Mouse (Mus musculus): Measurements from ENCODE around the gene Ubtd1. TPM values are rescaled to one million over a fixed set of nuclear protein-coding genes. Genes with fewer than 3 reads are reported as not detected.

The Ubtd1 gene
- total RNA-seq, 2 experiments from 2014 or later = 14.5 to 15.1 TPM

DNA sequence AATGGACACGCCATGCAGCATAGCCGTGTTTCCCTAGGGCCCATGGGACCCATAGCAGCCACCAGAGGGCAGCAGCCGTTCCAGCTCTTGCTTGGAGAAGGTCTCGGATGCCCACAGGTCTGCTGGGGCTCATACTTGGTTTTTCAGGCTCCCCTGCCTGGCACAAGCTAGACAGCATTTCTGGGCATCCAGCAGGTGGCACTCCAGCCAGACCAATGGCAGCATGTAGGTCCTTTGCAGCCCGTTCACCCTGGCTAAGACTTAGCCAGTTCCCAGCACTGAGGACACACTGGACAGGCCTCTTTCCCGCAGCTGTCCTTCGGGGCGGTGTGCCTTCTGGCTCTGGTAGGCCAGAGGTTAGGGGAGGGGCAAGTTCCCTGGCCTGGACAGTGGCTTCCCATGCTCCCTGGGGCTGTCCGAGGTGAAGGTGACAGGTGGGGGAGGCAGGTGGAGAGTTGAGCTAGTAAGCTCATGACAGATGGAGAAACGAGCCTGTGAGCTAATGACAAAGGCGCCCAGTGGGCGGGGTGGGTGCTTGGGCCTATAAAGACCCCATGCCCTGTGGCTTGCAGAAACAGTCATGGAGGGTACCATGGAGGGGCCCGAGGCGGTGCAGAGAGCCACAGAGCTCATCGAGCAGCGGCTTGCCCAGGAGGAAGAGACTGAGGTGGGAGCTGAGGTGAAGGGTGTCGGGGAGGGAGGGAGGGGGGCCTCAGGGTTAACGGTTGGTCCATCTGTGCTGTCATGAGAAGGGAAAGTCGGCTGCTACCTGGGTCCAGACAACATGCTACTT, 54.1 kb downstream of the Ubtd1 start, which contains the start of gene Ankrd2:
Gene Ankrd2 (plus strand): TSS at position 545 of the 793 bp plus-strand sequence.
- TF ChIP-seq CTCF (IDR thresholded peaks at IDR 0.05) = peak; percentile 96
- Histone ChIP-seq H3K4me3 (peak within 1 kb of the TSS; percentile 38), H3K27ac (peak within 1 kb of the TSS; percentile 77)
- DNase-seq = peak; percentile 91
- intact Hi-C loops (cut with DNase I) = loop anchor here (1.0 to 5.0 kb wide), 3 partner anchors 34 to 132 kb away; no protein-coding TSS in a partner anchor

DNA sequence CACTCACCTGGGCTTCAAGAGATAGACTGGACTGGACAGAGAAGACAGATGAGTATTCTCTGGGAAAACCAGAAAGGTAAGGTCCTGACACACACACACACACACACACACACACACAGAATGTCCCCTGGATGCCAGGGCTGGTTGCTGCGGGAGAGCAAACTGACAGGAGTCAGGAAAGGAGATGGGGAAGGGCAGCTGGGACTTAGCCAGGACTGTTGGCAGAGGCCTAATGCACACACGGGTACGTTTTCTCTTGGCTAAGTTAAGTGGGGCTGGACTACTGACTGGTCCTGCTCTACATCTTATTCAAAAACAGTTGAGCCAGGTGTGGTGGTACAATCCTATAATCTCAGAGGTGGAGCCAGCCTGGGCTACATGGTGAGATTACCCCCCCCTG, 54.8 kb downstream of the Ubtd1 start:
- TF ChIP-seq CTCF (IDR thresholded peaks at IDR 0.05) = no peak
- H3K27ac ChIP-seq = peak overlapping the region; percentile 77

DNA sequence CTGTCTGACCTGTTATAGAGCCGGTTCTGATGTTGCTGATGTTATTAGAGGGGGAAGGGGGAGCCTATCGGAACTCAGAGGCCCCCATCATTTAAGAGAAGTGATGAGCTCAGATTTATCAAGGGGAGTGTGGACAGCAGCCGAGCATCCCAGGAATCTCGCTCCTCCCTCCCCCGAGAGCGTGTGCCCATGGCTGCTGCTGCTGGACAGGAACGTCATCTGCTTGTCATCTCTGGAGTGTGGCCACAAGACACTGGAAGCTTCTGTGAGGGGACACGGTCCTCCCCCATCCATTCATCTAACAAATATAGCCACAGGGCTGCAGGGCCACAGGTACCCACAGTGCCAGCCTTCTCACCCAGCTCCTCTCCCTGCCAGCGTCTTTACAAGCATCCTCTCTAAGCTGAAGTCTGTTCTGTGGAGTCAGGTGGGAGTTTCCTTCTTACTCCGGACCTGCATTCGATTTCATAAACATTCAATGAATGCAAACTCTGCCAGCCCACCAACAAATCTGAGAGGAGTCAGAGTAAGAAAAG, 55.7 kb downstream of the Ubtd1 start:
- Histone ChIP-seq H3K27ac (peak overlapping the region; percentile 77), H3K4me3 (peak overlapping the region; percentile 38)
- intact Hi-C loops (cut with DNase I) = loop anchor here (5.0 kb wide), 2 partner anchors 115 to 130 kb away; no protein-coding TSS in a partner anchor
- TF ChIP-seq CTCF (IDR thresholded peaks at IDR 0.05) = no peak
- peak; percentile 50 for DNase-seq

More for the DNA sequence above, 54.8 kb downstream of the Ubtd1 start:
- peak overlapping the region; percentile 38 for H3K4me3 ChIP-seq
- intact Hi-C loops (cut with DNase I) = loop anchor here (5.0 kb wide), 2 partner anchors 116 to 131 kb away; no protein-coding TSS in a partner anchor
- peak; percentile 41 for DNase-seq

DNA sequence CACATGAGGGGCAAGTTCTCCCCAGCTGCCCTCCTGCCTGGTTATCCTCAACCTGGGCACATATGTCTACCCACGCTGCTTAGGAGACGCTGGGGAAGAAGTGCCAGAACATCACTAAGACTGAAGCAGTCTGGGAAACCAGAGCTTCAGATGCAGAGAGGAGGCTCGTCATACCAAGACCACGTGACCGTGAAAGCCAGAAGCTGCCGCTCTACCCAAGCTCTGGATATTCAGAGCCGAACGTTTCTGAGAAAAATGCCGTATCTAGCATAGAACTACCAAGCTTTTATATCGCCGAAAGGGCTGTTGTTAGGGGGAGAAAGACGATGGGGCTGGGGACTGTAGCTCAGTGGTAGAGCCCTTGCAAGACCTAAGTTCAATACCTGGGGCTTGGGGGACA, 56.7 kb downstream of the Ubtd1 start:
- Histone ChIP-seq H3K4me3 (no peak overlapping the region), H3K27ac (no peak overlapping the region)
- intact Hi-C loops (cut with DNase I) = loop anchor here (5.0 kb wide), 2 partner anchors 114 to 129 kb away; no protein-coding TSS in a partner anchor
- no peak for TF ChIP-seq CTCF (IDR thresholded peaks at IDR 0.05)
- DNase-seq = peak; percentile 11

DNA sequence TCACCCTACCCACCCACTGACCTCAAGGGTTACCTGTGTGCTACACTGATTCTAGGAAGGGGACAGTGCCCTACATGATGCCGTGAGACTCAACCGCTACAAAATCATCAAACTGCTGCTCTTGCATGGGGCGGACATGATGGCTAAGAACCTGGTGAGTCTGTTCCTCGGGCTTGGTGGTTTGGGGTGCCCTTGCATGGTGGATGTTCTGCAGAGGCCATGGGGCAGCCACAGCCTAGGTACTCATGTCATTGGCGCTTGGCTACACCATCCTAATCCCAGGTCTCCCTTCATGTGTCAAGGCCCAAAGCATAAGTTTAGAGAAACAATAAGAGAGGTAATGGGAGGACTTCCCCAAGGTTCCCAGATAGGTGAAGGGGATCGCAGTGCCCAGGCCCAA, 62.4 kb downstream of the Ubtd1 start:
- no peak for DNase-seq
- intact Hi-C loops (cut with DNase I) = no loop called here
- no peak overlapping the region for H3K27ac ChIP-seq

DNA sequence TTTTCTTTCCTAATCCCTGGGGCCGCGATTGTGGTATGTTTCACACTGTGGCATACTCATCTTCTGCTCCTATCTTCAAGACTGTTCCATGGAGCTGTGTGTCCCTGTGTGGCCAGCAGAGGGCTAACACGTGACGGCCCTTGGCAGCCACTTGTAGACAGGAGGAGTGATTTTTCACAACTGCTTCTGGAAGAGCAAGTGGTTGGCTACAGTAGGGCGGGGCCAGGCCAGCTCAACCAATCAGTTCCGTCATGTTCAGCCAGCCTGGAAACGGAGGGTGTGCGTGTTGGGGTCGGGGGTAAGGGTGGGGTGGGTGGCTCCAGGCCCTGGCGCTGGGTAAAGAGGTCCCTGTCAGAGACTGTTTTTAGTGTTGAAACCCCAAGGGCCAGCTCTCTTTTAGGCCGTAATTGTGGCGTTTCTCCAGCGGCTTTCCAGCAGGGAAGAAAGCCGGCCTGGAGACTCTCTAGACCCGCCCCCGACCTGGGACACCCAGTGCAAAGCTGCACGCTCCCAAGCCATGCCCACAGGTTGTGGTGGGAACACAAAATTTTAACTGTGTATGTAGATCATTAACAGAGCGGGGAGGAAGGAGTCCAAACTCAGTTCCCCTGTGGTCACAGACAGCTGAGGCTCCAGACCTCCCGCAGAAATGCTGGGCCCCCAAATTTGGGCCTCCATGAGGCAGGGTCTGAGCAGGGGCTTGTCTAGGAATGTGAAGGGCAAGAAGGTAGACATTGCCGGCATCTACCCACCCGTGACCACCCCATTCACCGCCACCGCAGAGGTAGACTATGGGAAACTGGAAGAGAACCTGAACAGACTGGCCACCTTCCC, 63.9 kb downstream of the Ubtd1 start, which contains the start of gene Hoga1:
Gene Hoga1 (plus strand): TSS at position 342 of the 834 bp plus-strand sequence.
- H3K4me3 ChIP-seq = peak within 1 kb of the TSS; percentile 77
- peak within 1 kb of the TSS; percentile 87 for H3K27ac ChIP-seq
- TF ChIP-seq CTCF (IDR thresholded peaks at IDR 0.05) = peak; percentile 79
- intact Hi-C loops (cut with DNase I) = no loop called here
- DNase-seq = peak; percentile 89

More for the DNA sequence above, 62.4 kb downstream of the Ubtd1 start:
- no peak for TF ChIP-seq CTCF (IDR thresholded peaks at IDR 0.05)
- no peak overlapping the region for H3K4me3 ChIP-seq

DNA sequence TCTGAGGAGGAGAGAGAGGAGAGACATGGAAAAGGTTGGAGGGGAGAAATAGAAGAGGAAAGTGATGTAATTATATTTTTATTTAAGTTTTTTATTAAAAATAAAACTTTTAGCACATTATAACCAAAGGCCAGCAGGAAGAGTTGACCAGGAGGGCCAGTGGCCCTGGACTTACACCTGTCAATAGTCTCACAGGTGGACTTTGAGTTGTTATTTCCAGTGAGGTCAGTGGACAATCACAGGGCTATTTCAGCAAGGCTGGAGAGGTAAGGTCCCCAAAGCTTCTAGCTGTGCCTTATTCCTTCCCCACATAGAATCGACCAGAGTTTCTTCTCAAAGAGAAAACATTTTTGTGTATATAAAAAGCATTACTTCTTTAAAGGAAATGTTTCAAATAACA, 68.7 kb downstream of the Ubtd1 start:
- Histone ChIP-seq H3K4me3 (no peak overlapping the region), H3K27ac (no peak overlapping the region)
- intact Hi-C loops (cut with DNase I) = no loop called here
- no peak for TF ChIP-seq CTCF (IDR thresholded peaks at IDR 0.05)
- no peak for DNase-seq

DNA sequence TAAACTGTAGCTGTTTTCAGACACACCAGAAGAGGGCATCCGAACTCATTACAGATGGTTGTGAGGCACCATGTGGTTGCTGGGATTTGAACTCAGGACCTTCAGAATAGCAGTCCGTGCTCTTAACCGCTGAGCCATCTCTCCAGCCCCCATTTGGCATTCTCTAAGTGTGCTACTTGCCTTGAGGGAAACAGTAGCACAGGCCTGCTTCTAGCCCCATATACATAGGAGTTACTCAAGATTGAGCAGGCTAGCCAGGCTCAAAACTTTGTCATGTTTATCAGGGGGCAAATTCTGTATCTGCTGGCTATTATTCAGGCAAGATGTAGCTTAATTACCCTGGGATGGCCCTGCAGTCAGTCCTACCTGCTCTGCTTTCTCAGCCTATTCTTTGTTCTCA, 69.8 kb downstream of the Ubtd1 start:
- Histone ChIP-seq H3K4me3 (no peak overlapping the region), H3K27ac (no peak overlapping the region)
- no peak for TF ChIP-seq CTCF (IDR thresholded peaks at IDR 0.05)
- no peak for DNase-seq
- intact Hi-C loops (cut with DNase I) = no loop called here

DNA sequence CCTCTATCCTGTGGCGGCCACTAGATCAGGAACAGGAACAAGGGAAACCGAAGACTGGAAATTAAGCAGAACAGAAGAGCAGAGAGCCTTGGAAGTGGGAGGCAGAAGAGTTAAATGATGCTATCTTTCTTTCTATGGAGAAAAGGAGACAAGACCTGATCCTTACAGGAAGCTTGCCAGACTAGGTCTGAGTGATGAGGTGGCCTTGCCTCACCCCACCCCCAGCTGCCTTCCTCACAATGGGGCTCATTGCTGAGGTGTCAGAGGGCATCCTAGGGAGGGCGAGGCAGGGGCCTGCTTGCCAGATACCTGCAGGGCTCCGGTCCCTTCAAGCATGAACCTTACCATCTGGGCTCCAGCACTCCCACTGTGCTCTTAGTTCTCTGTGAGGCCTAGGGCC, 70.4 kb downstream of the Ubtd1 start, which contains the start of gene 4933411K16Rik:
Gene 4933411K16Rik (plus strand): TSS at position 301 of the 400 bp plus-strand sequence.
- Histone ChIP-seq H3K4me3 (no peak within 1 kb of the TSS), H3K27ac (no peak within 1 kb of the TSS)
- TF ChIP-seq CTCF (IDR thresholded peaks at IDR 0.05) = no peak
- DNase-seq = no peak
- intact Hi-C loops (cut with DNase I) = no loop called here

DNA sequence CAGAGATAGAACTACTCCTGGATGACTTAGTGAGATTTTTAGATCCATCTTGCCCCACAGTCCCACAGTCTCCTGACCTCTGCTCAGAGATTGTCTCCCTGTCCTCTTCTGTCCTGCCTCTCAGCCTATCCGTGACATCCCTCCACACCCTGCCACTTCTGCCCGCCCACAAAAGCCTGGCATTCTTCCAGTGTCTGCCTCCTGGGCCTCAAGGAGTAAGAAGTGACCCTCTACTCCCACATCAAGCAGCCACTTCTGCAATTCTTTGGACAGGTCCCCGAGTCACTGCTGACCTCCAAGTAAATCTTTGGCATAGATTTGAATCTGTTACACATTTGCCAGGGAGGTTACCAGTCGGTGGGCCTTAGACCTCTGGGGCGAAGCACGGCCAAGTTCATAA, 72.7 kb downstream of the Ubtd1 start:
- H3K27ac ChIP-seq = no peak overlapping the region
- peak; percentile 52 for DNase-seq
- H3K4me3 ChIP-seq = no peak overlapping the region
- intact Hi-C loops (cut with DNase I) = no loop called here
- TF ChIP-seq CTCF (IDR thresholded peaks at IDR 0.05) = no peak

DNA sequence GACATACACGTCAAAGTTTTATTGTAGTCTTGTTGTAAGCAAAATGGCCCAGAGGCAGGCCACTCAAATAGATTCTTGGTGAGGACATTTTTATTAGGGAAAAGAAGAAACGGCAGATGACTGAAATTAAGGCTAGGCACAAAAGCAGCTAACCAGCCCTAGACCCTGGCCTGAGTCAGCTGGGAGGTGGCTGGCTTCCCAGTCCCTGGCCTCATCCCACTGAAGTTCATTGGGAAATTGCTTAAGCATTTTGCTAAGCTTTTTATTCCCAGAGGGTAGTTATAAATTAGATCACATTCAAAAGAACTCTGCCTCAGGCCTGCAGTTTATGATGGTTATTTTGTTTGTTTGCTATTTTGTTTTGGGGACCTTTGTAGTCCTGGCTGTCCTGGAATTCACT, 74.3 kb downstream of the Ubtd1 start:
- intact Hi-C loops (cut with DNase I) = no loop called here
- TF ChIP-seq CTCF (IDR thresholded peaks at IDR 0.05) = no peak
- DNase-seq = peak; percentile 88
- H3K4me3 ChIP-seq = no peak overlapping the region
- peak overlapping the region; percentile 61 for H3K27ac ChIP-seq

DNA sequence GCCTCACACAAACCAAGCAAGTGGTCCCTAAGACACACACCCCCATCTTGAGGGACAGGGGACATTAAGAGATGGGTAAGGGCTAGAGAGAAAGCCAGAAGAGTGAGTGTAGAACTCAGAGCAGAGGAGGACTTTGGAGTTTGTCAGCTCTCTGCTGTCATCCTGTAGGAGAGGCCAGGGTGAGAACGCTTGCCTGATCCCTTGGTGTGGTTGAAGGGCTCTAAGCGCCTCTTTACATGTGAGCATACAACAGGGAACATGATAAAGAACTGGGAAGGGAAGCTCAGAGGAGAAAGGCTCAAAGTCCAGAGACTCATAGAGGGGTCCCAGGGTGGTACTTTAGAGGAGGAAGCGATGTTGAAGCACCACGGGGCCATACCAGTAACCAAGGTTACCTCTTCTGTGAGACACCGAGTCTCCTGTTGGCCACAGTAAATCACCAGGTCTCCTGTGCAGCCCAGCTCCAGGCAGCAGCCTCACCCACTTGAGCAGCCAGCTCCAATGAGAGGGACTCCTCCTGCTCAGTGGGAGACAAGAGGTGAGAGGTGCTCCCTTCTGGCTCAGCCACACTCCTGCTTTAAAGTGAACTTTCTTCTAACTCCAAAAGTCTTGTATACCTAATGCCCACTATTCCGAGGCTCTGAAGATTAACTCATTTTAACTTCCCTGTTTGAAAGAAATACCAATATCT, 75.3 kb downstream of the Ubtd1 start:
- TF ChIP-seq CTCF (IDR thresholded peaks at IDR 0.05) = no peak
- no peak for DNase-seq
- H3K27ac ChIP-seq = peak overlapping the region; percentile 61
- H3K4me3 ChIP-seq = no peak overlapping the region
- intact Hi-C loops (cut with DNase I) = no loop called here
